Mouse (Mus musculus): Measurements from ENCODE around the gene Wnt5b. TPM values are rescaled to one million over a fixed set of nuclear protein-coding genes. Genes with fewer than 3 reads are reported as not detected.

The Wnt5b gene
- polyA plus RNA-seq, 1 experiment from 2014 or later = 4.5 TPM

- Histone ChIP-seq H3K27ac (replicated peaks) (no peak overlapping the region), H3K9me3 (ENCODE audit: control insufficient read depth, low read length) (no peaks in the 10 kb centered on the region), H3K4me3 (ENCODE audit: low read depth, low read length) (no peak overlapping the region), H3K4me1 (replicated peaks; ENCODE audit: control insufficient read depth, insufficient read depth) (no peaks in the 10 kb centered on the region), H3K36me3 (ENCODE audit: control insufficient read depth, insufficient read depth, low read length) (no peaks in the 10 kb centered on the region), H3K9ac (ENCODE audit: low read length) (no peak overlapping the region), H3K27me3 (ENCODE audit: control insufficient read depth, insufficient read depth, low read length) (no peaks in the 10 kb centered on the region), H3K4me2 (replicated peaks; ENCODE audit: low read depth) (no peak overlapping the region)
- WGBS = 51% methylated on average over 2 of the region's 2 CpGs
- peak; percentile 58 for ATAC-seq (ENCODE audit: low FRiP score, low TSS enrichment)
- TF ChIP-seq CTCF (IDR thresholded peaks at IDR 0.05; ENCODE audit: low read depth) (peak; percentile 90), EP300 (optimal IDR thresholded peaks at IDR 0.05) (no peak)
- peak; percentile 71 for DNase-seq (ENCODE audit: low spot score)
Observed at GRCm38 (mm10) chr6:119430508-119430907, 113.6 kb downstream of the Wnt5b start.

GRCm38 (mm10) chr6:119429311-119429710 is 114.8 kb downstream of the Wnt5b start:
- 98% methylated on average over 13 of the region's 13 CpGs for WGBS
- Histone ChIP-seq H3K4me1 (replicated peaks; ENCODE audit: control insufficient read depth, insufficient read depth) (no peaks in the 10 kb centered on the region), H3K9me3 (ENCODE audit: control insufficient read depth, low read length) (no peaks in the 10 kb centered on the region), H3K4me3 (ENCODE audit: low read depth, low read length) (no peak overlapping the region), H3K27ac (replicated peaks) (no peak overlapping the region), H3K9ac (ENCODE audit: low read length) (no peak overlapping the region), H3K27me3 (ENCODE audit: control insufficient read depth, insufficient read depth, low read length) (no peaks in the 10 kb centered on the region), H3K36me3 (ENCODE audit: control insufficient read depth, insufficient read depth, low read length) (no peaks in the 10 kb centered on the region), H3K4me2 (replicated peaks; ENCODE audit: low read depth) (no peak overlapping the region)
- TF ChIP-seq EP300 (optimal IDR thresholded peaks at IDR 0.05) (no peak), CTCF (IDR thresholded peaks at IDR 0.05; ENCODE audit: low read depth) (no peak)
- DNase-seq (ENCODE audit: low spot score) = no peak
- no peak for ATAC-seq (ENCODE audit: low FRiP score, low TSS enrichment)

GRCm38 (mm10) chr6:119428611-119429010 is 115.5 kb downstream of the Wnt5b start:
- no peak overlapping the region for H3K4me3 ChIP-seq (ENCODE audit: low read depth, low read length)
- H3K27me3 ChIP-seq (ENCODE audit: control insufficient read depth, insufficient read depth, low read length) = no peaks in the 10 kb centered on the region
- no peaks in the 10 kb centered on the region for H3K9me3 ChIP-seq (ENCODE audit: control insufficient read depth, low read length)
- TF ChIP-seq EP300 (optimal IDR thresholded peaks at IDR 0.05) (no peak), CTCF (IDR thresholded peaks at IDR 0.05; ENCODE audit: low read depth) (peak; percentile 55)
- no peaks in the 10 kb centered on the region for H3K4me1 ChIP-seq (replicated peaks; ENCODE audit: control insufficient read depth, insufficient read depth)
- no peak overlapping the region for H3K9ac ChIP-seq (ENCODE audit: low read length)
- no peaks in the 10 kb centered on the region for H3K36me3 ChIP-seq (ENCODE audit: control insufficient read depth, insufficient read depth, low read length)
- 88% methylated on average over 3 of the region's 3 CpGs for WGBS
- no peak overlapping the region for H3K4me2 ChIP-seq (replicated peaks; ENCODE audit: low read depth)
- H3K27ac ChIP-seq (replicated peaks) = no peak overlapping the region
- ATAC-seq (ENCODE audit: low FRiP score, low TSS enrichment) (no peak), DNase-seq (ENCODE audit: low spot score) (no peak)

- 78% methylated on average over 4 of the region's 4 CpGs for WGBS
- Histone ChIP-seq H3K27ac (replicated peaks) (0 out of 2 replicates have a peak overlapping the region, but pooled peaks have one; percentile 5), H3K4me1 (replicated peaks; ENCODE audit: control insufficient read depth, insufficient read depth) (no peaks in the 10 kb centered on the region), H3K4me2 (replicated peaks; ENCODE audit: low read depth) (no peak overlapping the region), H3K9me3 (ENCODE audit: control insufficient read depth, low read length) (no peaks in the 10 kb centered on the region), H3K36me3 (ENCODE audit: control insufficient read depth, insufficient read depth, low read length) (no peaks in the 10 kb centered on the region), H3K9ac (ENCODE audit: low read length) (no peak overlapping the region), H3K4me3 (ENCODE audit: low read depth, low read length) (no peak overlapping the region), H3K27me3 (ENCODE audit: control insufficient read depth, insufficient read depth, low read length) (no peaks in the 10 kb centered on the region)
- no peak for TF ChIP-seq EP300 (optimal IDR thresholded peaks at IDR 0.05)
- no peak for TF ChIP-seq CTCF (IDR thresholded peaks at IDR 0.05; ENCODE audit: low read depth)
- DNase-seq (ENCODE audit: low spot score) = no peak
- no peak for ATAC-seq (ENCODE audit: low FRiP score, low TSS enrichment)
Observed at GRCm38 (mm10) chr6:119421001-119421400, 123.1 kb downstream of the Wnt5b start.

- H3K9me3 ChIP-seq (ENCODE audit: control insufficient read depth, low read length) = no peaks in the 10 kb centered on the region
- WGBS = 90% methylated on average over 5 of the region's 5 CpGs
- H3K9ac ChIP-seq (ENCODE audit: low read length) = no peak overlapping the region
- no peak overlapping the region for H3K4me2 ChIP-seq (replicated peaks; ENCODE audit: low read depth)
- TF ChIP-seq EP300 (optimal IDR thresholded peaks at IDR 0.05) = no peak
- TF ChIP-seq CTCF (IDR thresholded peaks at IDR 0.05; ENCODE audit: low read depth) = no peak
- no peaks in the 10 kb centered on the region for H3K4me1 ChIP-seq (replicated peaks; ENCODE audit: control insufficient read depth, insufficient read depth)
- DNase-seq (ENCODE audit: low spot score) (no peak), ATAC-seq (ENCODE audit: low FRiP score, low TSS enrichment) (no peak)
- no peaks in the 10 kb centered on the region for H3K27me3 ChIP-seq (ENCODE audit: control insufficient read depth, insufficient read depth, low read length)
- 0 out of 2 replicates have a peak overlapping the region, but pooled peaks have one; percentile 46 for H3K27ac ChIP-seq (replicated peaks)
- no peaks in the 10 kb centered on the region for H3K36me3 ChIP-seq (ENCODE audit: control insufficient read depth, insufficient read depth, low read length)
- no peak overlapping the region for H3K4me3 ChIP-seq (ENCODE audit: low read depth, low read length)
Observed at GRCm38 (mm10) chr6:119420357-119420756, 123.8 kb downstream of the Wnt5b start.

GRCm38 (mm10) chr6:119419412-119419811 is 124.7 kb downstream of the Wnt5b start:
- H3K4me3 ChIP-seq (ENCODE audit: low read depth, low read length) = no peak overlapping the region
- no peaks in the 10 kb centered on the region for H3K36me3 ChIP-seq (ENCODE audit: control insufficient read depth, insufficient read depth, low read length)
- TF ChIP-seq CTCF (IDR thresholded peaks at IDR 0.05; ENCODE audit: low read depth) (no peak), EP300 (optimal IDR thresholded peaks at IDR 0.05) (no peak)
- no peaks in the 10 kb centered on the region for H3K4me1 ChIP-seq (replicated peaks; ENCODE audit: control insufficient read depth, insufficient read depth)
- 69% methylated on average over 7 of the region's 7 CpGs for WGBS
- no peaks in the 10 kb centered on the region for H3K9me3 ChIP-seq (ENCODE audit: control insufficient read depth, low read length)
- H3K27me3 ChIP-seq (ENCODE audit: control insufficient read depth, insufficient read depth, low read length) = no peaks in the 10 kb centered on the region
- ATAC-seq (ENCODE audit: low FRiP score, low TSS enrichment) (no peak), DNase-seq (ENCODE audit: low spot score) (no peak)
- no peak overlapping the region for H3K4me2 ChIP-seq (replicated peaks; ENCODE audit: low read depth)
- H3K9ac ChIP-seq (ENCODE audit: low read length) = no peak overlapping the region
- H3K27ac ChIP-seq (replicated peaks) = peak overlapping the region; percentile 84
